Comparison of ENCODE assay signal across 20 mouse cellular contexts in genomic region chr6:80286968-80287367, GRCm38 (mm10).
DNase-seq lines count a peak whose midpoint lies in the region; ATAC-seq and TF ChIP-seq lines count a peak whose summit lies in the region.
"Had no signal": no experiment of that assay in that cellular context is flagged by ENCODE, and none has a peak within 500 bp of the region (broad histone marks: within the 10 kb centered on the region; RNA-seq: fewer than 3 reads in every experiment).

No protein-coding gene starts in this region.

- 0 out of 2 replicates have a peak, but pooled peaks have one; percentile 48 for ATAC-seq in megakaryocyte progenitor cell, adult 5-6 weeks (replicated peaks; ENCODE audit: poor library complexity)
- ATAC-seq: midbrain, embryonic 15.5 days had no signal

- peak; percentile 58 for TF ChIP-seq CTCF in layer of hippocampus, adult 2 months (conservative IDR thresholded peaks at IDR 0.05)

- DNase-seq in embryo, embryonic 10 days (ENCODE audit: low spot score), result peak; percentile 35
- no peak for DNase-seq in embryo, embryonic 9.5 days (ENCODE audit: extremely low spot score)
- DNase-seq in layer of hippocampus, adult 2 months (ENCODE audit: low spot score in 2 of 2), result no peak
- no peak for DNase-seq in layer of hippocampus, adult 8-10 months (ENCODE audit: low spot score in 2 of 2)
- DNase-seq in brain, adult 2 months (ENCODE audit: low read depth, low spot score), result peak; percentile 44
- no peak for DNase-seq in kidney, adult 11 months
- DNase-seq: adrenal gland, adult 2 months; B cell, adult 2 months; cerebellum, adult 11 months; layer of hippocampus, postnatal 36 days; lung, postnatal 10 days; right cerebral cortex, postnatal 14 days; spleen, adult 18-20 months; thymus, adult 18-20 months; thymus, postnatal 4 days had no signal

- H3K4me3 ChIP-seq in layer of hippocampus, adult 2 months, result no peak overlapping the region
- H3K4me3 ChIP-seq: forebrain, embryonic 12.5 days; limb, embryonic 15.5 days; liver, embryonic 15.5 days; midbrain, embryonic 15.5 days had no signal

- H3K27ac ChIP-seq in layer of hippocampus, adult 2 months, result no peak overlapping the region
- H3K27ac ChIP-seq: forebrain, embryonic 12.5 days; limb, embryonic 15.5 days; liver, embryonic 15.5 days; midbrain, embryonic 15.5 days had no signal

Comparison
In these comparisons a context has a peak if more than half of its experiments do, and no peak if none do; other contexts are left out.
1. DNase-seq: peak in embryo, embryonic 10 days (single experiment) and brain, adult 2 months (single experiment); none in embryo, embryonic 9.5 days (single experiment), layer of hippocampus, adult 2 months (0 of 2), layer of hippocampus, adult 8-10 months (0 of 2) and kidney, adult 11 months (single experiment).